Mouse (Mus musculus) limb, embryonic 12.5 days (tissue): ENCODE data around the gene Olfr60. TPM values are rescaled to one million over a fixed set of nuclear protein-coding genes. Genes with fewer than 3 reads are reported as not detected.

ENCODE experiments used
- ATAC-seq: fragments of 200-750 bp; cut with Nextera tagmentation; 2 replicates; pipeline ENCODE4 v1.8.0; 2017; ENCODE audit warnings: low read depth, moderate TSS enrichment; ENCODE audit not compliant: insufficient number of reproducible peaks, insufficient read depth, low FRiP score, low TSS enrichment
- H3K27ac ChIP-seq: fragments of 300-500 bp; sonication (generic); 2 replicates; pipeline ENCODE4 v1.5.1; 2016; ENCODE audit warnings: mild to moderate bottlenecking, moderate library complexity
- H3K27me3 ChIP-seq: fragments of 300-500 bp; sonication (generic); 2 replicates; pipeline ENCODE4 v1.6.1; 2016; ENCODE audit warnings: mild to moderate bottlenecking, moderate library complexity
- H3K36me3 ChIP-seq: fragments of 300-500 bp; sonication (generic); 2 replicates; pipeline ENCODE4 v1.6.1; 2016; ENCODE audit warnings: mild to moderate bottlenecking, moderate library complexity
- H3K4me1 ChIP-seq: fragments of 300-500 bp; sonication (generic); replicated peaks from 2 replicates; pipeline ENCODE4 v1.6.1; 2016
- H3K4me2 ChIP-seq: fragments of 300-500 bp; sonication (generic); 2 replicates; pipeline ENCODE4 v1.6.1; 2016; ENCODE audit warnings: mild to moderate bottlenecking, moderate library complexity
- H3K4me3 ChIP-seq: fragments of 300-500 bp; sonication (generic); replicated peaks from 2 replicates; pipeline ENCODE4 v1.5.1; 2016; ENCODE audit warnings: mild to moderate bottlenecking
- H3K9ac ChIP-seq: fragments of 300-500 bp; sonication (generic); replicated peaks from 2 replicates; pipeline ENCODE4 v1.6.1; 2016; ENCODE audit warnings: mild to moderate bottlenecking, moderate library complexity
- H3K9me3 ChIP-seq: fragments of 300-500 bp; sonication (generic); 2 replicates; pipeline ENCODE4 v1.6.1; 2016; ENCODE audit warnings: mild to moderate bottlenecking, moderate library complexity
- WGBS: fragments of 180-500 bp; shearing (Covaris S2); methylation state at CpG from one replicate; pipeline ENCODE4 v1.1.7; 2016; 5-methylcytosine and 5-hydroxymethylcytosine counted together
- polyA plus RNA-seq: library from polyadenylated mRNA; unstranded; fragments of >200 nt; fragmentation: Nextera tagmentation; extraction: Ambion mirVana; gene quantifications from 2 replicates; pipeline ENCODE4 v1.2.1, GENCODE M21; 2016

Olfr60 gene
- polyA plus RNA-seq, 1 experiment from 2014 or later, result not detected

GRCm38 (mm10) chr7:140295746-140296145 is 65.7 kb downstream of the Olfr60 start:
- 90% methylated on average over 9 of the region's 9 CpGs for WGBS
- ATAC-seq, result no peak
- H3K27ac ChIP-seq, result no peak overlapping the region
- H3K4me3 ChIP-seq, result no peak overlapping the region
- H3K4me2 ChIP-seq, result no peak overlapping the region
- H3K9ac ChIP-seq, result no peak overlapping the region
- no peaks in the 10 kb centered on the region for H3K9me3 ChIP-seq
- H3K4me1 ChIP-seq, result no peaks in the 10 kb centered on the region
- H3K36me3 ChIP-seq, result no peaks in the 10 kb centered on the region
- no peaks in the 10 kb centered on the region for H3K27me3 ChIP-seq

Other genes starting within 250 kb of the Olfr60 start
- 15.5 and 20.4 TPM in 2 replicates for gene Paox, start 245.9 kb downstream of the Olfr60 start, polyA plus RNA-seq
- gene Echs1, start 245.2 kb downstream of the Olfr60 start, polyA plus RNA-seq, result 166 and 175 TPM in 2 replicates
- 20.2 and 22.6 TPM in 2 replicates for gene Mtg1, start 224.1 kb downstream of the Olfr60 start, polyA plus RNA-seq
- gene Sprn, start 206.8 kb downstream of the Olfr60 start, polyA plus RNA-seq, result 0.10 and 0.14 TPM in 2 replicates
- not detected in 2 replicates for gene Olfr522, start 196.9 kb downstream of the Olfr60 start, polyA plus RNA-seq
- not detected in 2 replicates for gene Olfr523, start 188.5 kb downstream of the Olfr60 start, polyA plus RNA-seq
- gene Olfr524, start 155.7 kb downstream of the Olfr60 start, polyA plus RNA-seq, result not detected in 2 replicates
- not detected in 2 replicates for gene Cd163l1, start 143.4 kb downstream of the Olfr60 start, polyA plus RNA-seq
- gene 5830411N06Rik, start 114.4 kb downstream of the Olfr60 start, polyA plus RNA-seq, result not detected in 2 replicates
- gene Olfr525, start 40.8 kb downstream of the Olfr60 start, polyA plus RNA-seq, result not detected in 2 replicates
- not detected in 2 replicates for gene Olfr527, start 27.7 kb downstream of the Olfr60 start, polyA plus RNA-seq
- gene Olfr530, start 14.7 kb upstream of the Olfr60 start, polyA plus RNA-seq, result not detected in 2 replicates
- gene Olfr531, start 41.2 kb upstream of the Olfr60 start, polyA plus RNA-seq, result not detected in 2 replicates
- gene Olfr532, start 60.0 kb upstream of the Olfr60 start, polyA plus RNA-seq, result not detected in 2 replicates
- not detected in 2 replicates for gene Olfr533, start 101.7 kb upstream of the Olfr60 start, polyA plus RNA-seq
- gene Olfr535, start 122.5 kb upstream of the Olfr60 start, polyA plus RNA-seq, result not detected in 2 replicates
- gene Olfr536, start 145.7 kb upstream of the Olfr60 start, polyA plus RNA-seq, result not detected in 2 replicates
- gene Olfr538, start 206.2 kb upstream of the Olfr60 start, polyA plus RNA-seq, result not detected in 2 replicates
- gene Olfr46, start 239.6 kb upstream of the Olfr60 start, polyA plus RNA-seq, result not detected in 2 replicates